Mouse (Mus musculus): ENCODE measurements at regions not wholly inside any gene's neighbourhood (a gene's known extent, or its start where the extent isn't known, plus 50 kb on each side); places are given as distances from the start of the nearest gene placed in this dataset.

- Histone ChIP-seq H3K27ac (ENCODE audit: insufficient read depth, low read length) (no peak overlapping the region), H3K4me1 (ENCODE audit: control insufficient read depth, insufficient read depth, insufficient read length) (no peaks in the 10 kb centered on the region), H3K27me3 (ENCODE audit: control insufficient read depth, insufficient read depth, low read length) (no peaks in the 10 kb centered on the region), H3K4me3 (ENCODE audit: extremely low read depth, insufficient read depth, insufficient read length) (no peak overlapping the region), H3K36me3 (ENCODE audit: control insufficient read depth, insufficient read depth, low read length) (no peaks in the 10 kb centered on the region)
- 81% methylated on average over 1 of the region's 1 CpGs for WGBS
- no peak for TF ChIP-seq CTCF (IDR thresholded peaks at IDR 0.05; ENCODE audit: extremely low read depth, insufficient read depth, insufficient read length, insufficient replicate concordance)
- no peak for TF ChIP-seq POLR2A (IDR thresholded peaks at IDR 0.05; ENCODE audit: low read depth, low read length)
- no peak for DNase-seq (ENCODE audit: low read depth in 1 of 2, low spot score in 2 of 2)
Measured at GRCm38 (mm10) chr2:92737301-92737700, 137.8 kb downstream of the Chst1 start.

- no peak for DNase-seq (ENCODE audit: low read depth in 1 of 2, low spot score in 2 of 2)
- H3K4me3 ChIP-seq (ENCODE audit: extremely low read depth, insufficient read depth, insufficient read length): no peak overlapping the region
- H3K27me3 ChIP-seq (ENCODE audit: control insufficient read depth, insufficient read depth, low read length): no peaks in the 10 kb centered on the region
- H3K4me1 ChIP-seq (ENCODE audit: control insufficient read depth, insufficient read depth, insufficient read length): no peaks in the 10 kb centered on the region
- 85% methylated on average over 4 of the region's 4 CpGs for WGBS
- no peak overlapping the region for H3K27ac ChIP-seq (ENCODE audit: insufficient read depth, low read length)
- TF ChIP-seq POLR2A (IDR thresholded peaks at IDR 0.05; ENCODE audit: low read depth, low read length) (no peak), CTCF (IDR thresholded peaks at IDR 0.05; ENCODE audit: extremely low read depth, insufficient read depth, insufficient read length, insufficient replicate concordance) (no peak)
- H3K36me3 ChIP-seq (ENCODE audit: control insufficient read depth, insufficient read depth, low read length): no peaks in the 10 kb centered on the region
Measured at GRCm38 (mm10) chr2:92739576-92739975, 140.1 kb downstream of the Chst1 start.

- TF ChIP-seq CTCF (IDR thresholded peaks at IDR 0.05; ENCODE audit: extremely low read depth, insufficient read depth, insufficient read length, insufficient replicate concordance) (no peak), POLR2A (IDR thresholded peaks at IDR 0.05; ENCODE audit: low read depth, low read length) (no peak)
- Histone ChIP-seq H3K36me3 (ENCODE audit: control insufficient read depth, insufficient read depth, low read length) (no peaks in the 10 kb centered on the region), H3K4me1 (ENCODE audit: control insufficient read depth, insufficient read depth, insufficient read length) (no peaks in the 10 kb centered on the region), H3K27ac (ENCODE audit: insufficient read depth, low read length) (no peak overlapping the region), H3K27me3 (ENCODE audit: control insufficient read depth, insufficient read depth, low read length) (no peaks in the 10 kb centered on the region), H3K4me3 (ENCODE audit: extremely low read depth, insufficient read depth, insufficient read length) (no peak overlapping the region)
- WGBS: 86% methylated on average over 4 of the region's 4 CpGs
- DNase-seq (ENCODE audit: low read depth in 1 of 2, low spot score in 2 of 2): no peak
Measured at GRCm38 (mm10) chr2:92740776-92741295, 141.3 kb downstream of the Chst1 start.

GRCm38 (mm10) chr2:92742025-92742424, 142.5 kb downstream of the Chst1 start:
- TF ChIP-seq POLR2A (IDR thresholded peaks at IDR 0.05; ENCODE audit: low read depth, low read length): no peak
- TF ChIP-seq CTCF (IDR thresholded peaks at IDR 0.05; ENCODE audit: extremely low read depth, insufficient read depth, insufficient read length, insufficient replicate concordance): no peak
- WGBS: 58% methylated on average over 5 of the region's 5 CpGs
- Histone ChIP-seq H3K27ac (ENCODE audit: insufficient read depth, low read length) (peak overlapping the region; percentile 28; the same call in 1 of the 2 replicates), H3K36me3 (ENCODE audit: control insufficient read depth, insufficient read depth, low read length) (no peaks in the 10 kb centered on the region), H3K4me3 (ENCODE audit: extremely low read depth, insufficient read depth, insufficient read length) (no peak overlapping the region), H3K27me3 (ENCODE audit: control insufficient read depth, insufficient read depth, low read length) (no peaks in the 10 kb centered on the region), H3K4me1 (ENCODE audit: control insufficient read depth, insufficient read depth, insufficient read length) (no peaks in the 10 kb centered on the region)
- DNase-seq (ENCODE audit: low read depth in 1 of 2, low spot score in 2 of 2): peak in 1 of 2 experiments; percentile 13

GRCm38 (mm10) chr2:92742671-92743070, 143.2 kb downstream of the Chst1 start:
- H3K4me3 ChIP-seq (ENCODE audit: extremely low read depth, insufficient read depth, insufficient read length): peak overlapping the region; percentile 2; the same call in 1 of the 2 replicates
- H3K4me1 ChIP-seq (ENCODE audit: control insufficient read depth, insufficient read depth, insufficient read length): no peaks in the 10 kb centered on the region
- no peaks in the 10 kb centered on the region for H3K27me3 ChIP-seq (ENCODE audit: control insufficient read depth, insufficient read depth, low read length)
- no peak for DNase-seq (ENCODE audit: low read depth in 1 of 2, low spot score in 2 of 2)
- no peaks in the 10 kb centered on the region for H3K36me3 ChIP-seq (ENCODE audit: control insufficient read depth, insufficient read depth, low read length)
- peak overlapping the region; percentile 28; the same call in 1 of the 2 replicates for H3K27ac ChIP-seq (ENCODE audit: insufficient read depth, low read length)
- TF ChIP-seq POLR2A (IDR thresholded peaks at IDR 0.05; ENCODE audit: low read depth, low read length): no peak
- TF ChIP-seq CTCF (IDR thresholded peaks at IDR 0.05; ENCODE audit: extremely low read depth, insufficient read depth, insufficient read length, insufficient replicate concordance): no peak

- Histone ChIP-seq H3K27me3 (ENCODE audit: control insufficient read depth, insufficient read depth, low read length) (no peaks in the 10 kb centered on the region), H3K4me1 (ENCODE audit: control insufficient read depth, insufficient read depth, insufficient read length) (no peaks in the 10 kb centered on the region), H3K27ac (ENCODE audit: insufficient read depth, low read length) (no peak overlapping the region), H3K4me3 (ENCODE audit: extremely low read depth, insufficient read depth, insufficient read length) (no peak overlapping the region), H3K36me3 (ENCODE audit: control insufficient read depth, insufficient read depth, low read length) (no peaks in the 10 kb centered on the region)
- DNase-seq (ENCODE audit: low read depth in 1 of 2, low spot score in 2 of 2): no peak
- 24% methylated on average over 5 of the region's 5 CpGs for whole genome bisulfite sequencing
- TF ChIP-seq POLR2A (IDR thresholded peaks at IDR 0.05; ENCODE audit: low read depth, low read length): no peak
- no peak for TF ChIP-seq CTCF (IDR thresholded peaks at IDR 0.05; ENCODE audit: extremely low read depth, insufficient read depth, insufficient read length, insufficient replicate concordance)
Measured at GRCm38 (mm10) chr2:92743152-92743551, 143.6 kb downstream of the Chst1 start.

GRCm38 (mm10) chr2:92743911-92744310, 144.4 kb downstream of the Chst1 start:
- TF ChIP-seq CTCF (IDR thresholded peaks at IDR 0.05; ENCODE audit: extremely low read depth, insufficient read depth, insufficient read length, insufficient replicate concordance): no peak
- no peak for TF ChIP-seq POLR2A (IDR thresholded peaks at IDR 0.05; ENCODE audit: low read depth, low read length)
- Histone ChIP-seq H3K27me3 (ENCODE audit: control insufficient read depth, insufficient read depth, low read length) (no peaks in the 10 kb centered on the region), H3K4me3 (ENCODE audit: extremely low read depth, insufficient read depth, insufficient read length) (no peak overlapping the region), H3K4me1 (ENCODE audit: control insufficient read depth, insufficient read depth, insufficient read length) (no peaks in the 10 kb centered on the region), H3K36me3 (ENCODE audit: control insufficient read depth, insufficient read depth, low read length) (no peaks in the 10 kb centered on the region), H3K27ac (ENCODE audit: insufficient read depth, low read length) (no peak overlapping the region)
- WGBS: 85% methylated on average over 5 of the region's 5 CpGs
- DNase-seq (ENCODE audit: low read depth in 1 of 2, low spot score in 2 of 2): no peak
